Mouse (Mus musculus) adipose tissue, adult 10 weeks (tissue): ENCODE measurements around the gene Pkp2. TPM values are rescaled to one million over a fixed set of nuclear protein-coding genes. Genes with fewer than 3 reads are reported as not detected.

Source experiments
- polyA plus RNA-seq: library from polyadenylated mRNA; stranded (reverse); fragments of 350-450 nt; fragmentation: Illumina TruSeq; extraction: RNeasy Lipid Tissue Mini Kit (QIAGEN cat#74804); gene quantifications from one replicate; pipeline ENCODE4 v1.2.3, GENCODE M21; 2014; ENCODE audit warnings: low read depth, low replicate concordance

The Pkp2 gene
- 36.4 TPM for polyA plus RNA-seq

GRCm38 (mm10) chr16:16213079-16213760, at the start of gene Pkp2:
TSS of gene Pkp2 (plus strand) at chr16:16213318.

GRCm38 (mm10) chr16:16302369-16303137, 89.4 kb downstream of the Pkp2 start, which contains the start of gene Yars2:
TSS of gene Yars2 (plus strand) at chr16:16302965.

Other genes with a start within 250 kb of the Pkp2 start
- 11.7 TPM for gene Yars2, start 89.6 kb downstream of the Pkp2 start, polyA plus RNA-seq
- 62.7 TPM for gene Dnm1l, start 145.6 kb downstream of the Pkp2 start, polyA plus RNA-seq